ENCODE assay signal across 10 mouse cellular contexts in genomic region chr14:121732196-121732595, GRCm38 (mm10).
A peak's percentile ranks its signal among the peaks of the same experiment; 100 is the strongest.
DNase-seq lines count a peak whose midpoint lies in the region; ATAC-seq lines count a peak whose summit lies in the region.
"Had no signal": no experiment of that assay in that cellular context is flagged by ENCODE, and none has a peak within 500 bp of the region (broad histone marks: within the 10 kb centered on the region; RNA-seq: fewer than 3 reads in every experiment).

No protein-coding gene starts in this region.

- peak; percentile 28 for DNase-seq in embryo, embryonic 10.5 days (ENCODE audit: low spot score)
- no peak for DNase-seq in embryo, embryonic 9.5 days (ENCODE audit: extremely low spot score)
- DNase-seq in neural tube, embryonic 11.5 days (ENCODE audit: low spot score), result no peak
- DNase-seq in neural tube, embryonic 10.5 days (ENCODE audit: extremely low spot score, low spot score), result no peak
- DNase-seq in liver, embryonic 13.5 days, result no peak
- peak; percentile 34 for DNase-seq in thymus, postnatal 14 days
- DNase-seq in spleen, postnatal 4 days (ENCODE audit: low spot score in 2 of 2), result no peak
- DNase-seq in left cerebral cortex, adult 18-20 months (ENCODE audit: low spot score in 2 of 2), result no peak
- DNase-seq: gastrocnemius, postnatal 36 days; kidney, postnatal 14 days had no signal

- peak overlapping the region; percentile 10; the same call in 1 of the 2 replicates for H3K4me2 ChIP-seq in neural tube, embryonic 11.5 days (ENCODE audit: low read depth)
- peak overlapping the region; percentile 60 for H3K4me2 ChIP-seq in liver, embryonic 13.5 days

- no peak overlapping the region for H3K4me3 ChIP-seq in neural tube, embryonic 11.5 days (ENCODE audit: low read depth, low read length)
- peak overlapping the region; percentile 29 for H3K4me3 ChIP-seq in liver, embryonic 13.5 days (replicated peaks)

- no peak overlapping the region for H3K9ac ChIP-seq in neural tube, embryonic 11.5 days (ENCODE audit: low read length)
- no peak overlapping the region for H3K9ac ChIP-seq in liver, embryonic 13.5 days

- H3K4me1 ChIP-seq in neural tube, embryonic 11.5 days (ENCODE audit: control insufficient read depth, insufficient read depth, low read length), result no peaks in the 10 kb centered on the region
- H3K4me1 ChIP-seq in liver, embryonic 13.5 days (replicated peaks), result peaks cover 18% of the 10 kb centered on the region

- no peaks in the 10 kb centered on the region for H3K9me3 ChIP-seq in neural tube, embryonic 11.5 days (ENCODE audit: control insufficient read depth, low read length)
- no peaks in the 10 kb centered on the region for H3K9me3 ChIP-seq in liver, embryonic 13.5 days (replicated peaks)

- peak; percentile 21 for ATAC-seq in neural tube, embryonic 11.5 days (ENCODE audit: insufficient read depth, low FRiP score, low TSS enrichment)
- ATAC-seq in liver, embryonic 13.5 days (ENCODE audit: low read depth), result peak; percentile 33

- H3K27me3 ChIP-seq in neural tube, embryonic 11.5 days (ENCODE audit: control insufficient read depth, insufficient read depth, low read length), result no peaks in the 10 kb centered on the region
- H3K27me3 ChIP-seq in liver, embryonic 13.5 days, result no peaks in the 10 kb centered on the region

- 12% methylated on average over 8 of the region's 8 CpGs for WGBS in neural tube, embryonic 11.5 days
- 10% methylated on average over 8 of the region's 8 CpGs for WGBS in liver, embryonic 13.5 days (ENCODE audit: insufficient replicate concordance)

- no peak overlapping the region for H3K27ac ChIP-seq in neural tube, embryonic 11.5 days (ENCODE audit: low read depth, low read length)
- H3K27ac ChIP-seq in liver, embryonic 13.5 days, result peak overlapping the region; percentile 39

- no peaks in the 10 kb centered on the region for H3K36me3 ChIP-seq in neural tube, embryonic 11.5 days (ENCODE audit: control insufficient read depth, insufficient read depth, low read length)
- H3K36me3 ChIP-seq in liver, embryonic 13.5 days, result no peaks in the 10 kb centered on the region

Comparison
In these comparisons a context has a peak if more than half of its experiments do, and no peak if none do; other contexts are left out.
1. DNase-seq: peak in embryo, embryonic 10.5 days (single experiment) and thymus, postnatal 14 days (single experiment); none in embryo, embryonic 9.5 days (single experiment), neural tube, embryonic 11.5 days (single experiment), neural tube, embryonic 10.5 days (single experiment), liver, embryonic 13.5 days (single experiment), spleen, postnatal 4 days (0 of 2) and left cerebral cortex, adult 18-20 months (0 of 2).